Mouse (Mus musculus) hindbrain, postnatal 0 days (tissue): Measurements from ENCODE around the gene B4galt1. TPM values are rescaled to one million over a fixed set of nuclear protein-coding genes. Genes with fewer than 3 reads are reported as not detected.

ENCODE experiments used
- ATAC-seq: fragments of 200-750 bp; cut with Nextera tagmentation; 2 replicates; pipeline ENCODE4 v1.8.0; 2017; ENCODE audit warnings: mild to moderate bottlenecking, moderate TSS enrichment, moderate library complexity
- DNase-seq: peaks from one replicate; pipeline ENCODE4 v3.0.0-alpha.2; 2015; ENCODE audit warnings: low spot score
- H3K27ac ChIP-seq: fragments of 300-500 bp; sonication (generic); 2 replicates; pipeline ENCODE4 v1.5.1; 2014; ENCODE audit warnings: mild to moderate bottlenecking
- H3K27me3 ChIP-seq: fragments of 300-500 bp; sonication (generic); 2 replicates; pipeline ENCODE4 v1.6.1; 2014; ENCODE audit warnings: low read length, mixed read lengths; ENCODE audit not compliant: insufficient read depth
- H3K36me3 ChIP-seq: fragments of 300-500 bp; sonication (generic); 2 replicates; pipeline ENCODE4 v1.6.1; 2014; ENCODE audit warnings: low read length, mixed read lengths; ENCODE audit not compliant: insufficient read depth
- H3K4me1 ChIP-seq: fragments of 300-500 bp; sonication (generic); 2 replicates; pipeline ENCODE4 v1.6.1; 2014; ENCODE audit warnings: antibody characterized with exemption, low read length, mixed read lengths; ENCODE audit not compliant: insufficient read depth
- H3K4me2 ChIP-seq: fragments of 300-500 bp; sonication (generic); 2 replicates; pipeline ENCODE4 v1.6.1; 2014; ENCODE audit warnings: low read depth, mild to moderate bottlenecking, low read length, moderate library complexity, mixed read lengths
- H3K4me3 ChIP-seq: fragments of 300-500 bp; sonication (generic); 2 replicates; pipeline ENCODE4 v1.5.1; 2014; ENCODE audit warnings: low read length
- H3K9ac ChIP-seq: fragments of 300-500 bp; sonication (generic); replicated peaks from 2 replicates; pipeline ENCODE4 v1.6.1; 2014; ENCODE audit warnings: mild to moderate bottlenecking, low read length, moderate library complexity, mixed read lengths
- H3K9me3 ChIP-seq: fragments of 300-500 bp; sonication (generic); 2 replicates; pipeline ENCODE4 v1.6.1; 2016; ENCODE audit warnings: low read length, mixed read lengths
- CTCF ChIP-seq: IDR thresholded peaks from 2 replicates; pipeline ENCODE4 v1.5.1; 2016; ENCODE audit warnings: antibody characterized with exemption, control low read depth, low read depth
- WGBS: fragments of 180-500 bp; shearing (Covaris S2); extraction: QIAGEN DNeasy Blood & Tissue Kit; methylation state at CpG from one replicate; pipeline ENCODE4 v1.1.7; 2014; 5-methylcytosine and 5-hydroxymethylcytosine counted together
- polyA plus RNA-seq: library from polyadenylated mRNA; unstranded; fragments of >200 nt; fragmentation: Nextera tagmentation; extraction: Ambion mirVana; gene quantifications from 2 replicates; pipeline ENCODE4 v1.2.1, GENCODE M21; 2015
- total RNA-seq: library from RNA; depleted of rRNA; stranded (reverse); fragments of >200 nt; gene quantifications from 2 replicates; pipeline ENCODE4 v1.2.3, GENCODE M21; 2014

Gene B4galt1
- total and polyA plus RNA-seq, 2 experiments from 2014 or later, result 7.6 to 14.5 TPM

- 72% methylated on average over 6 of the region's 6 CpGs for WGBS
- no peak for TF ChIP-seq CTCF
- no peak for DNase-seq
- Histone ChIP-seq H3K27me3 (no peaks in the 10 kb centered on the region), H3K9me3 (no peaks in the 10 kb centered on the region), H3K4me3 (no peak overlapping the region), H3K27ac (no peak overlapping the region), H3K9ac (no peak overlapping the region), H3K36me3 (no peaks in the 10 kb centered on the region), H3K4me2 (no peak overlapping the region), H3K4me1 (peaks cover 3% of the 10 kb centered on the region; the same call in 1 of the 2 replicates)
- no peak for ATAC-seq
These were observed 2.8 kb upstream of the B4galt1 start for GRCm38 (mm10) chr4:40856571-40856970.

GRCm38 (mm10) chr4:40854387-40854933 lies 655 bp upstream of the B4galt1 start:
- 14% methylated on average over 18 of the region's 18 CpGs for WGBS
- ATAC-seq, result peak; percentile 68
- Histone ChIP-seq H3K4me3 (peak overlapping the region; percentile 69), H3K9me3 (no peaks in the 10 kb centered on the region), H3K9ac (peak overlapping the region; percentile 84), H3K4me2 (peak overlapping the region; percentile 79), H3K27me3 (no peaks in the 10 kb centered on the region), H3K4me1 (peaks cover 8% of the 10 kb centered on the region; the same call in 1 of the 2 replicates), H3K27ac (peak overlapping the region; percentile 85), H3K36me3 (no peaks in the 10 kb centered on the region)
- no peak for DNase-seq
- TF ChIP-seq CTCF, result no peak

- Histone ChIP-seq H3K4me3 (peak overlapping the region; percentile 69), H3K4me2 (peak overlapping the region; percentile 79), H3K36me3 (no peaks in the 10 kb centered on the region), H3K9me3 (no peaks in the 10 kb centered on the region), H3K27ac (peak overlapping the region; percentile 85), H3K4me1 (peaks cover 8% of the 10 kb centered on the region; the same call in 1 of the 2 replicates), H3K9ac (peak overlapping the region; percentile 84), H3K27me3 (no peaks in the 10 kb centered on the region)
- TF ChIP-seq CTCF, result 0 out of 2 replicates have a peak, but pooled peaks have one; percentile 6
- DNase-seq, result peak; percentile 56
- ATAC-seq, result no peak; the same call in 1 of the 2 replicates
- 3% methylated on average over 19 of the region's 20 CpGs for WGBS
These were observed 792 bp downstream of the B4galt1 start for GRCm38 (mm10) chr4:40852861-40853564.

- TF ChIP-seq CTCF, result no peak
- Histone ChIP-seq H3K36me3 (no peaks in the 10 kb centered on the region), H3K27me3 (no peaks in the 10 kb centered on the region), H3K9ac (peak overlapping the region; percentile 84), H3K4me2 (peak overlapping the region; percentile 79), H3K4me3 (peak overlapping the region; percentile 69), H3K9me3 (no peaks in the 10 kb centered on the region), H3K27ac (peak overlapping the region; percentile 85; the same call in 1 of the 2 replicates), H3K4me1 (peaks cover 8% of the 10 kb centered on the region; the same call in 1 of the 2 replicates)
- no peak for DNase-seq
- no peak for ATAC-seq
- WGBS, result 37% methylated on average over 5 of the region's 5 CpGs
These were observed 1.5 kb downstream of the B4galt1 start for GRCm38 (mm10) chr4:40852249-40852781.

- H3K9me3 ChIP-seq, result no peaks in the 10 kb centered on the region
- H3K27me3 ChIP-seq, result no peaks in the 10 kb centered on the region
- peak overlapping the region; percentile 79 for H3K4me2 ChIP-seq
- no peaks in the 10 kb centered on the region for H3K36me3 ChIP-seq
- no peak for ATAC-seq
- H3K4me3 ChIP-seq, result peak overlapping the region; percentile 69; the same call in 1 of the 2 replicates
- H3K4me1 ChIP-seq, result peaks cover 8% of the 10 kb centered on the region; the same call in 1 of the 2 replicates
- no peak for DNase-seq
- H3K27ac ChIP-seq, result peak overlapping the region; percentile 32; the same call in 1 of the 2 replicates
- WGBS, result 60% methylated on average over 4 of the region's 4 CpGs
- no peak overlapping the region; the same call in 1 of the 2 replicates for H3K9ac ChIP-seq
- no peak for TF ChIP-seq CTCF
These were observed 2.0 kb downstream of the B4galt1 start for GRCm38 (mm10) chr4:40851763-40852248.

- no peaks in the 10 kb centered on the region for H3K27me3 ChIP-seq
- no peak overlapping the region for H3K9ac ChIP-seq
- no peaks in the 10 kb centered on the region for H3K9me3 ChIP-seq
- 73% methylated on average over 6 of the region's 6 CpGs for WGBS
- H3K4me2 ChIP-seq, result peak overlapping the region; percentile 79
- no peaks in the 10 kb centered on the region for H3K36me3 ChIP-seq
- peak overlapping the region; percentile 32; the same call in 1 of the 2 replicates for H3K27ac ChIP-seq
- peak overlapping the region; percentile 69; the same call in 1 of the 2 replicates for H3K4me3 ChIP-seq
- H3K4me1 ChIP-seq, result peaks cover 8% of the 10 kb centered on the region; the same call in 1 of the 2 replicates
- no peak for ATAC-seq
- no peak for DNase-seq
- TF ChIP-seq CTCF, result no peak
These were observed 2.6 kb downstream of the B4galt1 start for GRCm38 (mm10) chr4:40851031-40851762.
